Mouse (Mus musculus): ENCODE results near the gene Plrg1. TPM values are rescaled to one million over a fixed set of nuclear protein-coding genes. Genes with fewer than 3 reads are reported as not detected.
A peak's percentile ranks its signal among the peaks of the same experiment; 100 is the strongest.

Gene Plrg1
- total RNA-seq (2015; ENCODE audit: low replicate concordance) (18.3 and 23.6 TPM in 2 replicates), total RNA-seq (2017; ENCODE audit: low replicate concordance) (23.4 and 23.8 TPM in 2 replicates)

GRCm38 (mm10) chr3:83055281-83056038 lies at the start of gene Plrg1:
Gene Plrg1, plus strand, starts transcription at chr3:83055522.
- peak; percentile 98 for ATAC-seq (replicated peaks; ENCODE audit: low FRiP score, poor library complexity, severe bottlenecking)

GRCm38 (mm10) chr3:83007557-83007956 lies 47.8 kb upstream of the Plrg1 start, which contains the start of gene Fgg:
Gene Fgg, plus strand, starts transcription at chr3:83007724.
- ATAC-seq (replicated peaks; ENCODE audit: low FRiP score, poor library complexity, severe bottlenecking): no peak

- no peak for ATAC-seq (replicated peaks; ENCODE audit: low FRiP score, poor library complexity, severe bottlenecking)
These were observed 45.0 kb upstream of the Plrg1 start for GRCm38 (mm10) chr3:83010291-83010690.

GRCm38 (mm10) chr3:83011136-83011535 lies 44.2 kb upstream of the Plrg1 start:
- no peak for ATAC-seq (replicated peaks; ENCODE audit: low FRiP score, poor library complexity, severe bottlenecking)

GRCm38 (mm10) chr3:83011565-83011964 lies 43.8 kb upstream of the Plrg1 start:
- no peak for ATAC-seq (replicated peaks; ENCODE audit: low FRiP score, poor library complexity, severe bottlenecking)

DNA sequence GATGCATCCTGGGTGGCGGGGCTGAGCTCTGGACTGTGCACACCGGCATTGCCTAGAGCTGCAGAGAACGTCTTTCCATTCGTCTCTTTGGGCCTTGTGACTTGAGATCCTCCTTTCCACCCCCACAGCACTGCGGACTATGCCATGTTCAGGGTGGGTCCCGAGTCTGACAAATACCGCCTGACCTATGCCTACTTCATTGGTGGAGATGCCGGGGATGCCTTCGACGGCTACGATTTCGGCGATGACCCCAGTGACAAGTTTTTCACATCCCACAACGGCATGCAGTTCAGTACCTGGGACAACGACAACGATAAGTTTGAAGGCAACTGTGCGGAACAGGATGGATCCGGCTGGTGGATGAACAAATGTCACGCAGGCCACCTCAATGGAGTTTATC lies 42.7 kb upstream of the Plrg1 start:
- no peak for ATAC-seq (replicated peaks; ENCODE audit: low FRiP score, poor library complexity, severe bottlenecking)

- no peak for ATAC-seq (replicated peaks; ENCODE audit: low FRiP score, poor library complexity, severe bottlenecking)
These were observed 41.4 kb upstream of the Plrg1 start for GRCm38 (mm10) chr3:83013951-83014350.

DNA sequence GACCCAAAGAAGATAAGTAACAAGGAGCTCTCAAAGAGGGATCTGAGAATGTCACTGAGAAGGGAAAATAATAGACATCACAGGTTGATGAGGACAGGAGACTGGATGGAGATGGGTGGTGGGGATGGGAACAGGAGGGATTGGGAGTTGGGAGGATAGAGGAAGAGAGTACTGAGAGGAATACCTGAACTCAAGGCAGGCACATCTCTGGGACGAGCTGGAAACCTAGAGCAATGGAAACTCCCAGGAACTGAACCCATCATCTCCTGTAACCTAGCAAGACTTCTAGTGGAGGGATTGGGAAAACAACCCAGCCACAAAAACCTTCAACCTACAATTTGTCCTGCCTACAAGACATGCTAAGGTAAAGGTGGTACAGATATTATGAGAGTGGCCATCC lies 39.1 kb upstream of the Plrg1 start:
- no peak for ATAC-seq (replicated peaks; ENCODE audit: low FRiP score, poor library complexity, severe bottlenecking)

- ATAC-seq (replicated peaks; ENCODE audit: low FRiP score, poor library complexity, severe bottlenecking): no peak
These were observed 34.9 kb upstream of the Plrg1 start for GRCm38 (mm10) chr3:83020387-83020786.

GRCm38 (mm10) chr3:83021176-83021575 lies 34.1 kb upstream of the Plrg1 start:
- ATAC-seq (replicated peaks; ENCODE audit: low FRiP score, poor library complexity, severe bottlenecking): no peak

DNA sequence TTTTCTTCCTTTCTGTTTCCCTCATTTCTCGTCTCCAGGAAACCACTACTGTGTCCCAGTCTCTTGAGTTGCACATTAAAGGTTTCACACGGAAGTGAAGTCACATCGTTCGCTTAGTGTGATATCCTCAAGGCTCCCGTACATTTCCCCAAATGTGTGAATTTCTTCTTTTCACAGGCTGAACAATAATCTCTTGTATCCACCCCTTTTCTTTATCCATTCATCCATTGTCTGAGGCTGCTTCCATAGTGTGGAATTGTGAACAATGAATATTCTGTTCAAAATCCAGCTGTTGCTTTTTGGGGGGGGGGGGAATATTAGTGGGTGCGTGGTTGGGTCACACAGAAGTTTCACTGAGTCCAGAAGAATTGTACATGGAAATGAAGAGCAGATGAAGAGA lies 30.3 kb upstream of the Plrg1 start:
- ATAC-seq (replicated peaks; ENCODE audit: low FRiP score, poor library complexity, severe bottlenecking): no peak

GRCm38 (mm10) chr3:83025475-83026301 lies 29.6 kb upstream of the Plrg1 start, which contains the start of gene Fga:
Gene Fga, plus strand, starts transcription at chr3:83026076.
- ATAC-seq (replicated peaks; ENCODE audit: low FRiP score, poor library complexity, severe bottlenecking): no peak

DNA sequence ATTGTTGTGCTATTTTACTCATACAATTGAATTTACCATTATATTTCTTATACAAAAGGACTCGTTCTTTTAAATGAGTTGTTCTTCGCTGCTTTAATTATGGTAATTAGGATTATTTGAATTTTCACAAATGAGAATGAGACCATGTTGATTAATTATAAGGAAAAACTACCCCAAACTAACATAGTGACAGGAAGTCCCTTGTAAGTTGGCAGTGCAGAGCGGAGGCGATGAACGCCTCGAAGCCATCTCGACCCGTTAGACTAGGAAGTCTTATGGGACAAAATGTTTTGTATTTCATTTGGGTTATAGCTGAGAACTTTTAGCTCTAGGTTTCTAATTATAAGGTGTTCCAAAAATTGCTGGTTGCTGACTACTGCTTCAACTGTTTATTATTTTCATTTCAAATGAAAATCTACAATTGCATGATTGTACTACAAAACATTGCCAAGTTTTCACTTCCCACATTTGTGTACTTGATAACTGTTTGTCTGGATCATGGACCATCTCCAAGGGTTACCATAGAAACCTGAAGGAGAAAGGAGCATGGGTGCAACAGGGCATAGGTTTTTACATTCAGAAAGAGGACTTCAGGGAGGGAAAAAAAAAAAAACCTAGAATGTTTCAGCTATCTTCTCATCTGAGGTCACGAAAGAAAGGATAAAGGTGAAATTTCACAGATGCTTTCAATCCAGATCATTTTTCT lies 27.6 kb upstream of the Plrg1 start:
- no peak for ATAC-seq (replicated peaks; ENCODE audit: low FRiP score, poor library complexity, severe bottlenecking)

DNA sequence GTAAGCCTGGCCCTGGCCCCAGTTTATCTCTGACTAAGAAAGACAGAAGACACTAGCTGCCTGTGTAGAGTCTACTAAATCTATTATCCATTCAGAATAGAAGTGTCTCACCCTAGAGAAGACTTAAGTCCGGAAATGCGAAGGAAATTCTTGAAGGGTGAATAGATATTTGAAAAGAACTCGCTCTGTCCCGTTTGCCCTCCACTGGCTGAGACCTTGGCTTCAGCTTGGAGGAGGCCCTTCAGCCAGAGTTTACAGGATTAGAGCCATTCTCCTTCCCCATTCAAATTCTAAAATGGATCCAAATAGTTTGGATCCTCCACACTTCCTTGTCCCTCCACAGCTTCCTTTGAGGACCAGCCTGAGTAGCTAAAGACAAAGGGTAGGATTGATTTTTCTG lies 25.0 kb upstream of the Plrg1 start:
- no peak for ATAC-seq (replicated peaks; ENCODE audit: low FRiP score, poor library complexity, severe bottlenecking)

DNA sequence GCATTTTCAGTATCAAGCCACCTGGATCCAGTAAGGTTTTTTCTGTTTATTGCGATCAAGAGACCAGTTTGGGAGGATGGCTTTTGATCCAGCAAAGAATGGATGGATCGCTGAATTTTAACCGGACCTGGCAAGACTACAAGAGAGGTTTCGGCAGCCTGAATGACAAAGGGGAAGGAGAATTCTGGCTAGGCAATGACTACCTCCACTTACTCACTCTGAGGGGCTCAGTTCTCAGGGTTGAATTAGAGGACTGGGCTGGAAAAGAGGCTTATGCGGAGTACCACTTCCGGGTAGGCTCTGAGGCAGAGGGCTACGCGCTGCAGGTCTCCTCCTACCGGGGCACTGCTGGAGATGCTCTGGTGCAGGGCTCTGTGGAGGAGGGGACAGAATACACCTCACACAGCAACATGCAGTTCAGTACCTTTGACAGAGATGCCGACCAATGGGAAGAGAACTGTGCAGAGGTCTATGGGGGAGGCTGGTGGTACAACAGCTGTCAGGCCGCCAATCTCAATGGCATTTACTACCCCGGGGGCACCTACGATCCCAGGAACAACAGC lies 22.5 kb upstream of the Plrg1 start:
- ATAC-seq (replicated peaks; ENCODE audit: low FRiP score, poor library complexity, severe bottlenecking): no peak

- ATAC-seq (replicated peaks; ENCODE audit: low FRiP score, poor library complexity, severe bottlenecking): no peak
These were observed 21.5 kb upstream of the Plrg1 start for GRCm38 (mm10) chr3:83033801-83034200.

DNA sequence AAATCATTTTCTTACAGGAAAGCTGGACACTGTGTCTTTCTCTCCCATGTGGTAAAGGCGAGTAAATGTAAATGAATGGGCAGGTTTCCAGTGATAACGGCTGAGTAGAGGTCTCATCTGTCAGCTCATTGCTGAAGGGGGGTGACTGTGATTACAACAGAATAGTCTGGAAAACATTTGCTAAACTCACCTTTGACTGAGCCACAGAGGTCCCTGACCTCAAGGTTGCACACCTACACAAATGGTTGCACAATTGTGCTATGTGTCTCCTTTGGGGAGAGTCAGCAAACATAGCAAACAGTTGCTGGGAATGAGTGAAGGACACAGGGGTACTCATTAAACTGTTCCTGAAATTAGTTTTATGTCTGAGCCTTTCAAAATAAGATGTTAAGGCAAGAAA lies 16.5 kb upstream of the Plrg1 start:
- no peak for ATAC-seq (replicated peaks; ENCODE audit: low FRiP score, poor library complexity, severe bottlenecking)

GRCm38 (mm10) chr3:83039666-83040065 lies 15.7 kb upstream of the Plrg1 start:
- no peak for ATAC-seq (replicated peaks; ENCODE audit: low FRiP score, poor library complexity, severe bottlenecking)

- no peak for ATAC-seq (replicated peaks; ENCODE audit: low FRiP score, poor library complexity, severe bottlenecking)
These were observed 12.9 kb upstream of the Plrg1 start for GRCm38 (mm10) chr3:83042451-83042850.

DNA sequence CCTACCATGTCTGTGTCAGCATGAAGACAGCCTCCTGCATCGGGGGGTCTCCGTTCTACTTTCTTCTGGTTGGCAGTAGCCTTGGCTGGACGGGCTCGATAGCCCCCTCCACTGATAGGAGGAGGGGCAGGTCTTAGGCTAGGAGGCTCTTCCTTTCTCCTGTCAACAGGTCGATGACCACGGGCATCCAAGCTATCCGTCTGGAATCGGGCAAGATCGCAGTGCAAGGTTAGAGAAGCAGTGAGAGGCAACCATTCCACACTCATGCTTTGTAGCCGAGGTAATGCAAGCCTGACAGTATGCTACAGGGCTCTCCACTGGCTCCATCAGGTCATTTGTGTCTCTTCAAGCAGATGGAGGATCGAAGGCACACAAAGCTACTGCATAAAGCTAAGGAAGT lies 8.7 kb upstream of the Plrg1 start:
- ATAC-seq (replicated peaks; ENCODE audit: low FRiP score, poor library complexity, severe bottlenecking): no peak
